In genomic region chr2:121416356-121416755, GRCm38 (mm10) we compare ENCODE assay signal across 11 mouse cellular contexts. TPM values are rescaled to one million over a fixed set of nuclear protein-coding genes. Genes with fewer than 3 reads are reported as not detected.
A peak's percentile ranks its signal among the peaks of the same experiment; 100 is the strongest.
DNase-seq lines count a peak whose midpoint lies in the region; ATAC-seq and TF ChIP-seq lines count a peak whose summit lies in the region.
"Had no signal": no experiment of that assay in that cellular context is flagged by ENCODE, and none has a peak within 500 bp of the region (broad histone marks: within the 10 kb centered on the region; RNA-seq: fewer than 3 reads in every experiment).

No protein-coding gene starts in this region.

- H3K9ac ChIP-seq in forebrain, embryonic 12.5 days, result peak overlapping the region; percentile 29; the same call in 1 of the 2 replicates
- H3K9ac ChIP-seq in forebrain, embryonic 11.5 days (ENCODE audit: low read length), result no peak overlapping the region
- H3K9ac ChIP-seq in liver, adult 2 months (ENCODE audit: low read depth, low read length), result peak overlapping the region; percentile 21; the same call in 1 of the 2 replicates
- H3K9ac ChIP-seq in hindbrain, embryonic 15.5 days, result no peak overlapping the region
- no peak overlapping the region; the same call in 1 of the 2 replicates for H3K9ac ChIP-seq in liver, postnatal 0 days (replicated peaks)

- TF ChIP-seq CTCF in liver, adult 2 months (IDR thresholded peaks at IDR 0.05; ENCODE audit: low read depth, low read length), result no peak
- TF ChIP-seq CTCF in liver, postnatal 0 days (IDR thresholded peaks at IDR 0.05; ENCODE audit: low read depth), result no peak

- H3K36me3 ChIP-seq in forebrain, embryonic 12.5 days (replicated peaks), result peaks cover 38% of the 10 kb centered on the region
- H3K36me3 ChIP-seq in forebrain, embryonic 11.5 days (ENCODE audit: control insufficient read depth, insufficient read depth, low read length), result peaks cover 3% of the 10 kb centered on the region; the same call in 1 of the 2 replicates
- peaks cover 33% of the 10 kb centered on the region for H3K36me3 ChIP-seq in liver, adult 2 months (ENCODE audit: control insufficient read depth, insufficient read depth, low read length)
- H3K36me3 ChIP-seq in hindbrain, embryonic 15.5 days, result peaks cover 30% of the 10 kb centered on the region; the same call in 1 of the 2 replicates
- H3K36me3 ChIP-seq in liver, postnatal 0 days (replicated peaks; ENCODE audit: insufficient read depth, low read length), result peaks cover 9% of the 10 kb centered on the region; the same call in 1 of the 2 replicates

- peak overlapping the region; percentile 67; the same call in 1 of the 2 replicates for H3K4me2 ChIP-seq in forebrain, embryonic 12.5 days
- no peak overlapping the region for H3K4me2 ChIP-seq in forebrain, embryonic 11.5 days (ENCODE audit: low read depth, low read length, severe bottlenecking)
- peak overlapping the region; percentile 70 for H3K4me2 ChIP-seq in hindbrain, embryonic 15.5 days
- H3K4me2 ChIP-seq in liver, postnatal 0 days (ENCODE audit: low read depth, low read length), result 0 out of 2 replicates have a peak overlapping the region, but pooled peaks have one; percentile 6

- no peak for TF ChIP-seq EP300 in liver, postnatal 0 days (IDR thresholded peaks at IDR 0.05; ENCODE audit: low read depth)

- H3K4me1 ChIP-seq in forebrain, embryonic 12.5 days, result peaks cover 32% of the 10 kb centered on the region
- H3K4me1 ChIP-seq in forebrain, embryonic 11.5 days (replicated peaks; ENCODE audit: control insufficient read depth, insufficient read depth, low read length), result 0 out of 2 replicates have a peak, but pooled peaks cover 2% of the 10 kb centered on the region
- peaks cover 23% of the 10 kb centered on the region for H3K4me1 ChIP-seq in liver, adult 2 months (ENCODE audit: control insufficient read depth, insufficient read depth, low read length)
- H3K4me1 ChIP-seq in hindbrain, embryonic 15.5 days (replicated peaks), result peaks cover 51% of the 10 kb centered on the region
- H3K4me1 ChIP-seq in liver, postnatal 0 days (ENCODE audit: insufficient read depth), result peaks cover 31% of the 10 kb centered on the region

- DNase-seq in forebrain, embryonic 11.5 days (ENCODE audit: low spot score), result no peak
- DNase-seq in liver, adult 2 months (ENCODE audit: extremely low read depth, low read depth, low spot score), result peak; percentile 39
- no peak for DNase-seq in liver
- DNase-seq in liver, postnatal 0 days, result no peak
- DNase-seq in spleen, postnatal 4 days (ENCODE audit: low spot score in 2 of 2), result no peak
- DNase-seq: right cerebral cortex, adult 18-20 months had no signal

- H3K4me3 ChIP-seq in forebrain, embryonic 12.5 days (replicated peaks), result no peak overlapping the region
- H3K4me3 ChIP-seq in forebrain, embryonic 11.5 days (ENCODE audit: low read depth, low read length), result no peak overlapping the region
- H3K4me3 ChIP-seq in liver, adult 2 months (ENCODE audit: insufficient read depth, low read depth, low read length), result peak overlapping the region; percentile 37
- H3K4me3 ChIP-seq in hindbrain, embryonic 15.5 days, result no peak overlapping the region
- no peak overlapping the region for H3K4me3 ChIP-seq in liver, postnatal 0 days (ENCODE audit: low read depth, low read length)

- no peaks in the 10 kb centered on the region for H3K9me3 ChIP-seq in forebrain, embryonic 12.5 days
- no peaks in the 10 kb centered on the region for H3K9me3 ChIP-seq in forebrain, embryonic 11.5 days (ENCODE audit: control insufficient read depth, low read length)
- no peaks in the 10 kb centered on the region for H3K9me3 ChIP-seq in hindbrain, embryonic 15.5 days
- no peaks in the 10 kb centered on the region for H3K9me3 ChIP-seq in liver, postnatal 0 days (ENCODE audit: low read length)
- H3K9me3 ChIP-seq: embryonic facial prominence, embryonic 15.5 days had no signal

- no peaks in the 10 kb centered on the region for H3K27me3 ChIP-seq in forebrain, embryonic 12.5 days
- no peaks in the 10 kb centered on the region for H3K27me3 ChIP-seq in forebrain, embryonic 11.5 days (ENCODE audit: control insufficient read depth, insufficient read depth, low read length)
- no peaks in the 10 kb centered on the region for H3K27me3 ChIP-seq in liver, adult 2 months (ENCODE audit: control insufficient read depth, insufficient read depth, low read length)
- H3K27me3 ChIP-seq in hindbrain, embryonic 15.5 days, result no peaks in the 10 kb centered on the region
- no peaks in the 10 kb centered on the region for H3K27me3 ChIP-seq in liver, postnatal 0 days (ENCODE audit: insufficient read depth, low read length)
- H3K27me3 ChIP-seq: embryonic facial prominence, embryonic 15.5 days had no signal

- H3K27ac ChIP-seq in forebrain, embryonic 12.5 days, result no peak overlapping the region
- no peak overlapping the region for H3K27ac ChIP-seq in forebrain, embryonic 11.5 days (ENCODE audit: low read depth, low read length)
- H3K27ac ChIP-seq in liver, adult 2 months (replicated peaks; ENCODE audit: insufficient read depth, low read depth, low read length), result no peak overlapping the region
- no peak overlapping the region for H3K27ac ChIP-seq in hindbrain, embryonic 15.5 days (replicated peaks)
- no peak overlapping the region for H3K27ac ChIP-seq in liver, postnatal 0 days (ENCODE audit: low read depth)
- H3K27ac ChIP-seq: embryonic facial prominence, embryonic 15.5 days had no signal

- WGBS in forebrain, embryonic 12.5 days, result 95% methylated on average over 6 of the region's 6 CpGs
- 93% methylated on average over 6 of the region's 6 CpGs for WGBS in forebrain, embryonic 11.5 days
- WGBS in liver, adult 2 months, result 59% methylated on average over 6 of the region's 6 CpGs
- WGBS in hindbrain, embryonic 15.5 days, result 95% methylated on average over 6 of the region's 6 CpGs
- WGBS in liver, postnatal 0 days (ENCODE audit: insufficient replicate concordance), result 84% methylated on average over 6 of the region's 6 CpGs

- TF ChIP-seq POLR2A in liver, adult 2 months (IDR thresholded peaks at IDR 0.05; ENCODE audit: extremely low read depth, insufficient read depth, low read length), result no peak

- no peak for ATAC-seq in forebrain, embryonic 12.5 days (ENCODE audit: low FRiP score)
- ATAC-seq in forebrain, embryonic 11.5 days (replicated peaks; ENCODE audit: low FRiP score), result no peak
- ATAC-seq in hindbrain, embryonic 15.5 days (ENCODE audit: low FRiP score, low read depth), result no peak
- no peak for ATAC-seq in liver, postnatal 0 days
- ATAC-seq in activated CD4-positive, CD25-positive, alpha-beta regulatory T cell, adult 4 months, result no peak

- H3K79me2 ChIP-seq in liver, adult 2 months (ENCODE audit: control insufficient read depth, insufficient read depth, low read length), result peaks cover 34% of the 10 kb centered on the region

RNA-seq across cellular contexts. Expression of gene Catsper2, which starts 2.8 kb away (rescaled TPM):
- 2.9 and 3.6 TPM in 2 replicates for polyA plus RNA-seq in forebrain, embryonic 12.5 days (2016; fragmentation: Nextera tagmentation; extraction: Ambion mirVana)
- polyA plus RNA-seq in forebrain, embryonic 11.5 days (2014; fragmentation: Nextera tagmentation; extraction: Ambion mirVana), result 2.2 and 2.4 TPM in 2 replicates
- 1.3 and 2.9 TPM in 2 replicates for total RNA-seq in liver, adult 2 months (2014; rRNA removed)
- polyA plus RNA-seq in liver, adult 2 months (2012; rRNA removed), result 1.3 and 2.5 TPM in 2 replicates
- polyA plus RNA-seq in hindbrain, embryonic 15.5 days (2015; fragmentation: Nextera tagmentation; extraction: Ambion mirVana), result 5.3 and 6.2 TPM in 2 replicates
- 1.5 TPM in 2 replicates for polyA plus RNA-seq in liver, postnatal 0 days (2015; fragmentation: Nextera tagmentation; extraction: Ambion mirVana)
- polyA plus RNA-seq in activated CD4-positive, CD25-positive, alpha-beta regulatory T cell, adult 4 months (2017; shearing (Covaris generic)), result 1 to 10 TPM; 2.3 to 3.8 TPM

RNA-seq across cellular contexts. Expression of gene Pdia3, which starts 2.8 kb away (rescaled TPM):
- polyA plus RNA-seq in forebrain, embryonic 12.5 days (2016; fragmentation: Nextera tagmentation; extraction: Ambion mirVana), result 416 and 432 TPM in 2 replicates
- polyA plus RNA-seq in forebrain, embryonic 11.5 days (2014; fragmentation: Nextera tagmentation; extraction: Ambion mirVana), result 407 and 435 TPM in 2 replicates
- total RNA-seq in liver, adult 2 months (2014; rRNA removed), result 193 and 226 TPM in 2 replicates
- polyA plus RNA-seq in liver, adult 2 months (2012; rRNA removed), result 412 and 434 TPM in 2 replicates
- 377 and 390 TPM in 2 replicates for polyA plus RNA-seq in hindbrain, embryonic 15.5 days (2015; fragmentation: Nextera tagmentation; extraction: Ambion mirVana)
- polyA plus RNA-seq in liver, postnatal 0 days (2015; fragmentation: Nextera tagmentation; extraction: Ambion mirVana), result 231 and 233 TPM in 2 replicates
- polyA plus RNA-seq in activated CD4-positive, CD25-positive, alpha-beta regulatory T cell, adult 4 months (2017; shearing (Covaris generic)), result 1,000 to 10,000 TPM in 1 of 2 experiments, 100 to 1,000 TPM in 1; 658 to 1,122 TPM

RNA-seq across cellular contexts. Expression of gene Ell3, which starts 27.7 kb away (rescaled TPM):
- polyA plus RNA-seq in forebrain, embryonic 12.5 days (2016; fragmentation: Nextera tagmentation; extraction: Ambion mirVana), result 6.9 and 12.4 TPM in 2 replicates
- polyA plus RNA-seq in forebrain, embryonic 11.5 days (2014; fragmentation: Nextera tagmentation; extraction: Ambion mirVana), result 2.7 and 3.2 TPM in 2 replicates
- 3.2 and 6.0 TPM in 2 replicates for total RNA-seq in liver, adult 2 months (2014; rRNA removed)
- polyA plus RNA-seq in liver, adult 2 months (2012; rRNA removed), result 1.9 and 2.2 TPM in 2 replicates
- 2.2 and 2.4 TPM in 2 replicates for polyA plus RNA-seq in hindbrain, embryonic 15.5 days (2015; fragmentation: Nextera tagmentation; extraction: Ambion mirVana)
- 1.9 and 2.1 TPM in 2 replicates for polyA plus RNA-seq in liver, postnatal 0 days (2015; fragmentation: Nextera tagmentation; extraction: Ambion mirVana)
- polyA plus RNA-seq in activated CD4-positive, CD25-positive, alpha-beta regulatory T cell, adult 4 months (2017; shearing (Covaris generic)), result 1 to 10 TPM in 1 of 2 experiments, under 1 TPM in 1; 0.78 to 1.0 TPM
- total RNA-seq: granulocyte monocyte progenitor cell, adult 5-6 weeks had no signal

RNA-seq across cellular contexts. Expression of gene Strc, which starts 29.4 kb away (rescaled TPM):
- polyA plus RNA-seq in forebrain, embryonic 12.5 days (2016; fragmentation: Nextera tagmentation; extraction: Ambion mirVana), result not detected in 2 replicates
- not detected in 2 replicates for polyA plus RNA-seq in forebrain, embryonic 11.5 days (2014; fragmentation: Nextera tagmentation; extraction: Ambion mirVana)
- not detected in 2 replicates for total RNA-seq in liver, adult 2 months (2014; rRNA removed)
- polyA plus RNA-seq in liver, adult 2 months (2012; rRNA removed), result not detected in 2 replicates
- polyA plus RNA-seq in hindbrain, embryonic 15.5 days (2015; fragmentation: Nextera tagmentation; extraction: Ambion mirVana), result 0.04 and 0.17 TPM in 2 replicates
- not detected in 2 replicates for polyA plus RNA-seq in liver, postnatal 0 days (2015; fragmentation: Nextera tagmentation; extraction: Ambion mirVana)
- polyA plus RNA-seq in activated CD4-positive, CD25-positive, alpha-beta regulatory T cell, adult 4 months (2017; shearing (Covaris generic)), result under 1 TPM; 0.31 to 0.60 TPM
- total RNA-seq: granulocyte monocyte progenitor cell, adult 5-6 weeks had no signal

RNA-seq across cellular contexts. Expression of gene Serf2, which starts 32.6 kb away (rescaled TPM):
- 456 and 479 TPM in 2 replicates for polyA plus RNA-seq in forebrain, embryonic 12.5 days (2016; fragmentation: Nextera tagmentation; extraction: Ambion mirVana)
- 431 and 446 TPM in 2 replicates for polyA plus RNA-seq in forebrain, embryonic 11.5 days (2014; fragmentation: Nextera tagmentation; extraction: Ambion mirVana)
- total RNA-seq in liver, adult 2 months (2014; rRNA removed), result 56.6 and 81.7 TPM in 2 replicates
- 200 and 211 TPM in 2 replicates for polyA plus RNA-seq in liver, adult 2 months (2012; rRNA removed)
- 281 and 313 TPM in 2 replicates for polyA plus RNA-seq in hindbrain, embryonic 15.5 days (2015; fragmentation: Nextera tagmentation; extraction: Ambion mirVana)
- 264 and 266 TPM in 2 replicates for polyA plus RNA-seq in liver, postnatal 0 days (2015; fragmentation: Nextera tagmentation; extraction: Ambion mirVana)
- polyA plus RNA-seq in activated CD4-positive, CD25-positive, alpha-beta regulatory T cell, adult 4 months (2017; shearing (Covaris generic)), result 1,000 to 10,000 TPM in 1 of 2 experiments, 100 to 1,000 TPM in 1; 759 to 1,222 TPM

Comparison
In these comparisons a context has a peak if more than half of its experiments do, and no peak if none do; other contexts are left out.
1. H3K9ac ChIP-seq: peak in forebrain, embryonic 12.5 days (single experiment) and liver, adult 2 months (single experiment); none in forebrain, embryonic 11.5 days (single experiment), hindbrain, embryonic 15.5 days (single experiment) and liver, postnatal 0 days (single experiment).